Mouse (Mus musculus) midbrain, embryonic 11.5 days (tissue): ENCODE data around the gene Gm27027. TPM values are rescaled to one million over a fixed set of nuclear protein-coding genes. Genes with fewer than 3 reads are reported as not detected.

Experiments used
- ATAC-seq: fragments of 200-750 bp; cut with Nextera tagmentation; 2 replicates; pipeline ENCODE4 v1.8.0; 2017; ENCODE audit warnings: moderate TSS enrichment, moderate library complexity; ENCODE audit not compliant: low FRiP score
- DNase-seq: peaks from one replicate; pipeline ENCODE4 v3.0.0; 2015; ENCODE audit warnings: low spot score; ENCODE audit errors: missing footprints
- H3K27ac ChIP-seq: fragments of 300-500 bp; sonication (generic); 2 replicates; pipeline ENCODE4 v1.5.1; 2014; ENCODE audit warnings: low read depth, low read length
- H3K27me3 ChIP-seq: fragments of 300-500 bp; sonication (generic); 2 replicates; pipeline ENCODE4 v1.6.1; 2014; ENCODE audit warnings: mild to moderate bottlenecking, low read length, moderate library complexity, mixed read lengths; ENCODE audit not compliant: control insufficient read depth, insufficient read depth
- H3K36me3 ChIP-seq: fragments of 300-500 bp; sonication (generic); 2 replicates; pipeline ENCODE4 v1.6.1; 2014; ENCODE audit warnings: mild to moderate bottlenecking, low read length, moderate library complexity, mixed read lengths; ENCODE audit not compliant: control insufficient read depth, insufficient read depth
- H3K4me1 ChIP-seq: fragments of 300-500 bp; sonication (generic); 2 replicates; pipeline ENCODE4 v1.6.1; 2014; ENCODE audit warnings: low read length; ENCODE audit not compliant: control insufficient read depth, insufficient read depth
- H3K4me2 ChIP-seq: fragments of 300-500 bp; sonication (generic); 2 replicates; pipeline ENCODE4 v1.6.1; 2014; ENCODE audit warnings: mild to moderate bottlenecking, moderate library complexity
- H3K4me3 ChIP-seq: fragments of 300-500 bp; sonication (generic); 2 replicates; pipeline ENCODE4 v1.5.1; 2014; ENCODE audit warnings: low read depth, low read length
- H3K9ac ChIP-seq: fragments of 300-500 bp; sonication (generic); 2 replicates; pipeline ENCODE4 v1.6.1; 2014; ENCODE audit warnings: low read length
- H3K9me3 ChIP-seq: fragments of 300-500 bp; sonication (generic); 2 replicates; pipeline ENCODE4 v1.6.1; 2016; ENCODE audit warnings: low read length; ENCODE audit not compliant: control insufficient read depth
- WGBS: fragments of 180-500 bp; shearing (Covaris S2); extraction: QIAGEN DNeasy Blood & Tissue Kit; methylation state at CpG from one replicate; pipeline ENCODE4 v1.1.7; 2014; 5-methylcytosine and 5-hydroxymethylcytosine counted together
- polyA plus RNA-seq: library from polyadenylated mRNA; unstranded; fragments of >200 nt; fragmentation: Nextera tagmentation; extraction: Ambion mirVana; gene quantifications from 2 replicates; pipeline ENCODE4 v1.2.1, GENCODE M21; 2014

Gene Gm27027
- polyA plus RNA-seq, 1 experiment from 2014 or later, result not detected

DNA sequence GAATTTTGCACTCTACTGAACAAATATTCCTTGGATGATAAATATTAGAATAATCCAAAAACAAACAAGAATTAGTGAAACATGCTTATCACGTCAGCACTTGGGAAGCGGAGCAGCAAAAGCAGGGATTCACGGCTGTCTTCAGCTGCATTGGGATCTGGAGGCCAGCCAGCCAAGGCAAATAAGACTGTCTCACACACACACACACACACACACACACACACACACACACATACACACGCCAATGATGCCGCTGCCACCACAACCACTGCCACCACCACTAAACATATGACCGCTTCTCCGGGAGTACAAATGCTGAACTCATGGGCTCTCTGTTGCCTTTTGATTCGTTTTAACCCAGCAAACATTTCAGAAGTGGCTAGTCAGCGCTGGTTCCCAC lies 42.4 kb downstream of the Gm27027 start:
- no peak overlapping the region for H3K4me3 ChIP-seq
- H3K27me3 ChIP-seq, result peaks cover 39% of the 10 kb centered on the region
- ATAC-seq, result no peak
- H3K27ac ChIP-seq, result no peak overlapping the region
- no peaks in the 10 kb centered on the region for H3K36me3 ChIP-seq
- H3K9ac ChIP-seq, result no peak overlapping the region
- WGBS, result 84% methylated on average over 9 of the region's 9 CpGs
- no peak for DNase-seq
- peaks cover 14% of the 10 kb centered on the region for H3K4me1 ChIP-seq
- no peaks in the 10 kb centered on the region for H3K9me3 ChIP-seq
- H3K4me2 ChIP-seq, result no peak overlapping the region

DNA sequence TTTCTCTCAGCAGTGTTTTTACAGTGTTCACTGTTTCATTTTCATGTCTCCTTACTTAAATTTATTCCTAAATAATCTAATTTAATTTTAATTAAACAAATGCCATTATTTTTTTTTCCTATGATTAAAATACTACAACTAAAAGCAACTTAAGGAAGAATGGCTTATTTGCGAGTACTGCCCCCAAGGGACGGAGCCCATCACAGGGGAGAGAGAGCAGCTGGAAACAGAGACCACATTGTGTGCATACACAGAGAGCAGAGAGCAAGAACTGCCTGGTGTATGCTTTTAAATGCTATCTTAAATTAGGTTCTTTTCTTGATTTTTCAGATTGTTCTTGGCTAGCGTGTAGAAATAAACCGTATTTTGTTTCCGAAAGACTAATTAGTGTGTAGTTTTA lies 49.2 kb downstream of the Gm27027 start:
- Histone ChIP-seq H3K9me3 (no peaks in the 10 kb centered on the region), H3K4me3 (no peak overlapping the region), H3K4me1 (no peaks in the 10 kb centered on the region), H3K27me3 (no peaks in the 10 kb centered on the region), H3K4me2 (no peak overlapping the region), H3K27ac (no peak overlapping the region), H3K9ac (no peak overlapping the region), H3K36me3 (no peaks in the 10 kb centered on the region)
- WGBS, result 75% methylated on average over 5 of the region's 5 CpGs
- ATAC-seq (no peak), DNase-seq (no peak)

DNA sequence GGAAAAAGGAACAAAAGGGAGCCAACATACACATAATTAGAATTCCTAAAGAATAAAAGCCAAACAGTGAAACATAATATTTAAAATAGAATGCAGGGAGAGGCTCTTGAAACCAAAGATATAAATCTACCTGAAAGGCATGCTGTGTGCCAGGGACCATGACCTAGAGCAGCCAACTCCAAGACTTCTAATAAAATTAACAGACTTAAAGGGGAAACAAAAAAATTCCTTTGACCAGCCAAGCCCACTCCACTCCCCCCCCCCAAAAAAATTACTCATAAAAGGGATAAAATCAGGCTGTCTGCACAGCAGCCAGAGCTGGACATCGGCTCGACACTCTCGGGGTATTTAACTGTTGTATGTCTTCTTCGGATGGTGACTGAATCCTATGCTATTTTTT lies 51.3 kb downstream of the Gm27027 start:
- no peaks in the 10 kb centered on the region for H3K9me3 ChIP-seq
- no peak overlapping the region for H3K4me2 ChIP-seq
- H3K4me3 ChIP-seq, result no peak overlapping the region
- DNase-seq (no peak), ATAC-seq (no peak)
- H3K27me3 ChIP-seq, result no peaks in the 10 kb centered on the region
- H3K9ac ChIP-seq, result no peak overlapping the region
- H3K4me1 ChIP-seq, result no peaks in the 10 kb centered on the region
- 95% methylated on average over 4 of the region's 4 CpGs for WGBS
- H3K27ac ChIP-seq, result no peak overlapping the region
- H3K36me3 ChIP-seq, result no peaks in the 10 kb centered on the region

DNA sequence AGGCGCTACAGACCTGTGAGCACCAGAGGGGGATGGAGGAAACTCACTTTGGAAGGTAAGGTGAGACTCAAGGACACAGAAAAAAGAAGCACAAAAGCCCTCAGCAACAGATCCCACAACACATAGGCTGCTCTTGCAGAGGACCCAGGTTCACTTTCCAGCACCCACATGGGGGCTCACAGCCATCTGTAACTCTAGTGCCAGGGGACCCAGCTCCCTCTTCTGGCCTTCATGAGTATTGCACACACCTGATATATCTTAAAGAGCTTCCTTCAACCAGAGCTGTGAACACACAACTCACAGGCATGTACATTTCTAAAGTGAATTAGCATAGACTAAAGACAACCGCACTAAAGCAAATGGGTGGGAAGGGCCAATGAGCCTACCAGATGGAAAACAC lies 52.1 kb downstream of the Gm27027 start:
- no peak for ATAC-seq
- no peak for DNase-seq
- H3K4me1 ChIP-seq, result no peaks in the 10 kb centered on the region
- WGBS, result 87% methylated on average over 2 of the region's 2 CpGs
- no peak overlapping the region for H3K4me2 ChIP-seq
- no peaks in the 10 kb centered on the region for H3K27me3 ChIP-seq
- no peak overlapping the region for H3K27ac ChIP-seq
- no peak overlapping the region for H3K9ac ChIP-seq
- no peak overlapping the region for H3K4me3 ChIP-seq
- H3K9me3 ChIP-seq, result no peaks in the 10 kb centered on the region
- H3K36me3 ChIP-seq, result no peaks in the 10 kb centered on the region

DNA sequence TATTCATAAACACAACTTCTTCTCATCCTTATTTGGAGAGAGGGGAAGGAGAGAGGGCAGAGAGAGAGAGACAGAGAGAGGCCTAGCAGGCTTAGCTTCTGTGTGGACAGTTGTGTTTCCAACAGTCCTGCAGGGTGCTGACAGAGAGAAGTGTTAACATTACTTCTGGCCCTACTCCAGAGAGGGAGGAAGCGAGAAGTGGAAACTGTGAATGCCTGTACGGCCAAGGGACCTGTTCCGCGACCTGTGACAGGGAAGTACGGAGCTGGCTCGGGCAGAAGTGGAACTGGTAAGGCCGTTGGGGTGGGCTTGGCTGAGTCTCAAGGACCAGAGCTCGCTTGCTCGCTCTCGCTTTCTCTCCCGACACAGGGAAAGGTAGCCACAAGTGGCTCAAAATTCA lies 54.5 kb downstream of the Gm27027 start:
- no peak for DNase-seq
- H3K36me3 ChIP-seq, result no peaks in the 10 kb centered on the region
- no peak overlapping the region for H3K4me3 ChIP-seq
- H3K27ac ChIP-seq, result no peak overlapping the region
- 86% methylated on average over 11 of the region's 11 CpGs for WGBS
- H3K4me2 ChIP-seq, result no peak overlapping the region
- no peak for ATAC-seq
- H3K4me1 ChIP-seq, result no peaks in the 10 kb centered on the region
- no peak overlapping the region for H3K9ac ChIP-seq
- H3K27me3 ChIP-seq, result no peaks in the 10 kb centered on the region
- no peaks in the 10 kb centered on the region for H3K9me3 ChIP-seq

- ATAC-seq (no peak), DNase-seq (no peak)
- Histone ChIP-seq H3K4me1 (no peaks in the 10 kb centered on the region), H3K36me3 (no peaks in the 10 kb centered on the region), H3K9ac (no peak overlapping the region), H3K9me3 (no peaks in the 10 kb centered on the region), H3K4me2 (no peak overlapping the region), H3K27me3 (no peaks in the 10 kb centered on the region), H3K4me3 (no peak overlapping the region), H3K27ac (no peak overlapping the region)
- WGBS, result 82% methylated on average over 9 of the region's 9 CpGs
Observed at GRCm38 (mm10) chr2:93938534-93938933, 57.6 kb downstream of the Gm27027 start.

DNA sequence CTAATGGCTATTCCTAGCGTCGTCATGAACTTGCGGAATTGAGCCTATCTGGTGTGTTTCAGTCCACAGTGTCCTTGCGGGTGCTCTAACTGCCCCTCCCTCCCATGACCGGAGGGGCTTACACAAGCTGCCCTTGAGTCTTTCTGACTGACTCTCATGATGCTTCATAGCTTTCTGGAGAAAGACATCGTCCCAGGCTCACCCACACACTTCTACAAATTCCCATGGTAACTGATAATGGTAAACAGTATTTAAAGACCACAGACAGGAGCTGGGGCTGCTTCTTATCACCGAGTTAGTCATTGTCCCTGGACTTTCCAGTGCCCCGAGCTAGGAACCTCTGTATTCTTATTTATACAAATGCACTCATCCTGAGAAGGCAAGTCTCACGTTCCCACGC lies 67.3 kb downstream of the Gm27027 start:
- Histone ChIP-seq H3K27me3 (no peaks in the 10 kb centered on the region), H3K36me3 (no peaks in the 10 kb centered on the region), H3K9me3 (no peaks in the 10 kb centered on the region), H3K9ac (no peak overlapping the region), H3K4me3 (no peak overlapping the region), H3K27ac (no peak overlapping the region), H3K4me2 (no peak overlapping the region), H3K4me1 (no peaks in the 10 kb centered on the region)
- ATAC-seq, result no peak
- no peak for DNase-seq
- WGBS, result 90% methylated on average over 10 of the region's 10 CpGs

- H3K9ac ChIP-seq, result no peak overlapping the region
- H3K9me3 ChIP-seq, result no peaks in the 10 kb centered on the region
- ATAC-seq (no peak), DNase-seq (no peak)
- H3K4me3 ChIP-seq, result no peak overlapping the region
- H3K4me2 ChIP-seq, result no peak overlapping the region
- WGBS, result 79% methylated on average over 13 of the region's 13 CpGs
- H3K36me3 ChIP-seq, result no peaks in the 10 kb centered on the region
- no peaks in the 10 kb centered on the region for H3K4me1 ChIP-seq
- no peak overlapping the region for H3K27ac ChIP-seq
- no peaks in the 10 kb centered on the region for H3K27me3 ChIP-seq
Observed at GRCm38 (mm10) chr2:93927701-93928437, 68.3 kb downstream of the Gm27027 start.

GRCm38 (mm10) chr2:93926141-93926540 lies 70.0 kb downstream of the Gm27027 start:
- no peak overlapping the region for H3K4me2 ChIP-seq
- no peak for ATAC-seq
- H3K27me3 ChIP-seq, result no peaks in the 10 kb centered on the region
- H3K4me1 ChIP-seq, result no peaks in the 10 kb centered on the region
- 97% methylated on average over 8 of the region's 8 CpGs for WGBS
- no peaks in the 10 kb centered on the region for H3K36me3 ChIP-seq
- H3K9me3 ChIP-seq, result no peaks in the 10 kb centered on the region
- H3K4me3 ChIP-seq, result no peak overlapping the region
- H3K27ac ChIP-seq, result no peak overlapping the region
- H3K9ac ChIP-seq, result no peak overlapping the region
- DNase-seq, result no peak
